13 mouse cellular contexts compared by ENCODE assay signal in the genomic region with DNA sequence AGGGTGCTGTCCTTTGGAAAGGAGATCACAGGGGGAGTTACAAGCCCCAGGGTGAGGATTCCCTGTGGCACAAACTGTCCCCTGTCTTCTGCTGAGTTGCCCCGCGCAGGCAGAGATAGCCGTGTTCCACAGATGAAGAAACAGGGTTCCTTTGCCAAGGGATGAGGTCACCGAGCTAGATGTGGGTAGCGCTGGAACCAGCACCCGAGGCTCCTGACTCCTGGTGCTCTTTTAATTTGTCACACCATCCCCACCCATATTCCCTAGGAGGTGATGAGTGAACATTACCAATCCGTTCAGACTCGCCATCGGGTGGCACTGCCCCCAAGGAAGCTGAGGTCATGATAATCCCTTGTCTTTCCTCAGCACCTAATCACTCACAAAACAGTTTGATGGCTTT. TPM values are rescaled to one million over a fixed set of nuclear protein-coding genes. Genes with fewer than 3 reads are reported as not detected.
DNase-seq lines count a peak whose midpoint lies in the region; ATAC-seq and TF ChIP-seq lines count a peak whose summit lies in the region.
"Had no signal": no experiment of that assay in that cellular context is flagged by ENCODE, and none has a peak within 500 bp of the region (broad histone marks: within the 10 kb centered on the region; RNA-seq: fewer than 3 reads in every experiment).

No protein-coding gene starts in this region.

- WGBS in heart, postnatal 0 days: 40% methylated on average over 9 of the region's 9 CpGs
- WGBS in heart, embryonic 11.5 days (ENCODE audit: insufficient replicate concordance): 65% methylated on average over 9 of the region's 9 CpGs

- H3K4me2 ChIP-seq in heart, postnatal 0 days (ENCODE audit: low read depth, low read length): no peak overlapping the region
- H3K4me2 ChIP-seq in heart, embryonic 11.5 days: no peak overlapping the region; the same call in 1 of the 2 replicates
- H3K4me2 ChIP-seq: heart, embryonic 13.5 days had no signal

- DNase-seq in adrenal gland, postnatal 10 days: peak; percentile 22
- no peak for DNase-seq in adrenal gland, adult 8-10 months
- no peak for DNase-seq in heart, postnatal 0 days (ENCODE audit: low spot score)
- peak; percentile 19 for DNase-seq in 3T3-L1 (ENCODE audit: low read depth, low spot score)
- peak; percentile 35 to 41 for DNase-seq in gastrocnemius, postnatal 36 days
- no peak for DNase-seq in spleen, postnatal 10 days (ENCODE audit: low spot score in 2 of 2)
- DNase-seq: B cell, adult 2 months; cerebellum, adult 18-20 months; kidney, postnatal 10 days had no signal

- H3K4me1 ChIP-seq in heart, postnatal 0 days (ENCODE audit: control insufficient read depth, insufficient read depth): no peaks in the 10 kb centered on the region; the same call in 1 of the 2 replicates
- H3K4me1 ChIP-seq in heart, embryonic 11.5 days (ENCODE audit: control insufficient read depth, insufficient read depth, low read length): no peaks in the 10 kb centered on the region; the same call in 1 of the 2 replicates

- H3K27me3 ChIP-seq in heart, postnatal 0 days (ENCODE audit: control insufficient read depth, insufficient read depth, low read length): 0 out of 2 replicates have a peak, but pooled peaks cover 4% of the 10 kb centered on the region
- peaks cover 9% of the 10 kb centered on the region for H3K27me3 ChIP-seq in heart, embryonic 11.5 days (ENCODE audit: control insufficient read depth, insufficient read depth, low read length)

- H3K9ac ChIP-seq in heart, postnatal 0 days (replicated peaks; ENCODE audit: low read depth, low read length): no peak overlapping the region
- no peak overlapping the region for H3K9ac ChIP-seq in heart, embryonic 11.5 days (ENCODE audit: low read depth, low read length)
- H3K9ac ChIP-seq: heart, embryonic 13.5 days had no signal

- H3K27ac ChIP-seq in heart, postnatal 0 days (ENCODE audit: low read depth): no peak overlapping the region
- no peak overlapping the region for H3K27ac ChIP-seq in heart, embryonic 11.5 days (ENCODE audit: low read depth, low read length)
- H3K27ac ChIP-seq: heart, embryonic 13.5 days had no signal

- no peaks in the 10 kb centered on the region for H3K9me3 ChIP-seq in heart, postnatal 0 days (replicated peaks; ENCODE audit: control insufficient read depth, low read length)
- H3K9me3 ChIP-seq in heart, embryonic 11.5 days (replicated peaks; ENCODE audit: control insufficient read depth, low read length): no peaks in the 10 kb centered on the region
- H3K9me3 ChIP-seq: heart, embryonic 13.5 days had no signal

- H3K4me3 ChIP-seq in heart, postnatal 0 days (ENCODE audit: low read depth, low read length): no peak overlapping the region
- no peak overlapping the region for H3K4me3 ChIP-seq in heart, embryonic 11.5 days (ENCODE audit: low read depth, low read length)
- H3K4me3 ChIP-seq: heart, embryonic 13.5 days had no signal

- peak; percentile 30; the same call in 1 of the 2 replicates for ATAC-seq in heart, postnatal 0 days (ENCODE audit: insufficient read depth, low read depth)
- no peak for ATAC-seq in heart, embryonic 11.5 days (replicated peaks; ENCODE audit: insufficient number of reproducible peaks, low FRiP score, low TSS enrichment)
- no peak for ATAC-seq in frontal cortex, adult (ENCODE audit: low TSS enrichment)
- ATAC-seq: hindbrain, embryonic 16.5 days had no signal

- TF ChIP-seq EP300 in heart, postnatal 0 days (IDR thresholded peaks at IDR 0.05; ENCODE audit: low read depth): no peak

- H3K36me3 ChIP-seq in heart, postnatal 0 days (replicated peaks; ENCODE audit: control insufficient read depth, insufficient read depth, low read length): no peaks in the 10 kb centered on the region
- H3K36me3 ChIP-seq in heart, embryonic 11.5 days (ENCODE audit: control insufficient read depth, insufficient read depth, low read length): no peaks in the 10 kb centered on the region
- H3K36me3 ChIP-seq: heart, embryonic 13.5 days had no signal

- TF ChIP-seq CTCF in heart, postnatal 0 days (IDR thresholded peaks at IDR 0.05; ENCODE audit: low read depth): no peak

- intact Hi-C loops in gastrocnemius, postnatal 36 days (cut with DNase I): loop anchor here (5.0 kb wide), 1 partner anchor 44 kb away; no protein-coding TSS in a partner anchor

RNA-seq across cellular contexts. Expression of gene Dapk2, which starts 5.0 kb away (rescaled TPM):
- 10 to 100 TPM in 1 of 2 experiments, 1 to 10 TPM in 1; 8.3 to 12.4 TPM for total RNA-seq in adrenal gland, postnatal 10 days (2021)
- 1 to 10 TPM; 6.2 to 9.0 (median 8.1) TPM for total RNA-seq in adrenal gland, adult 8-10 months (2022)
- total RNA-seq in heart, postnatal 0 days (2014; rRNA removed; ENCODE audit: low replicate concordance): 2.3 and 3.9 TPM in 2 replicates
- 4.7 and 7.1 TPM in 2 replicates for polyA plus RNA-seq in heart, postnatal 0 days (2015; fragmentation: Nextera tagmentation; extraction: Ambion mirVana)
- 9.8 and 11.2 TPM in 2 replicates for polyA plus RNA-seq in heart, embryonic 11.5 days (2014; fragmentation: Nextera tagmentation; extraction: Ambion mirVana)
- total RNA-seq in gastrocnemius, postnatal 36 days (2021): 10 to 100 TPM; 21.6 to 24.0 TPM

RNA-seq across cellular contexts. Expression of gene Ciao2a, which starts 36.6 kb away (rescaled TPM):
- 10 to 100 TPM; 89.9 to 97.4 TPM for total RNA-seq in adrenal gland, postnatal 10 days (2021)
- total RNA-seq in adrenal gland, adult 8-10 months (2022): 10 to 100 TPM; 63.2 to 79.3 (median 71.1) TPM
- 74.2 and 81.6 TPM in 2 replicates for total RNA-seq in heart, postnatal 0 days (2014; rRNA removed; ENCODE audit: low replicate concordance)
- 154 and 162 TPM in 2 replicates for polyA plus RNA-seq in heart, postnatal 0 days (2015; fragmentation: Nextera tagmentation; extraction: Ambion mirVana)
- polyA plus RNA-seq in heart, embryonic 11.5 days (2014; fragmentation: Nextera tagmentation; extraction: Ambion mirVana): 178 and 181 TPM in 2 replicates
- total RNA-seq in gastrocnemius, postnatal 36 days (2021): 10 to 100 TPM; 39.9 to 43.3 TPM

RNA-seq across cellular contexts. Expression of gene Snx1, which starts 36.6 kb away (rescaled TPM):
- total RNA-seq in adrenal gland, postnatal 10 days (2021): 10 to 100 TPM; 72.3 to 81.3 TPM
- total RNA-seq in adrenal gland, adult 8-10 months (2022): 100 to 1,000 TPM; 116 to 172 (median 143) TPM
- 38.0 and 63.4 TPM in 2 replicates for total RNA-seq in heart, postnatal 0 days (2014; rRNA removed; ENCODE audit: low replicate concordance)
- 44.6 and 47.3 TPM in 2 replicates for polyA plus RNA-seq in heart, postnatal 0 days (2015; fragmentation: Nextera tagmentation; extraction: Ambion mirVana)
- polyA plus RNA-seq in heart, embryonic 11.5 days (2014; fragmentation: Nextera tagmentation; extraction: Ambion mirVana): 71.7 and 73.5 TPM in 2 replicates
- 10 to 100 TPM; 12.6 to 12.7 TPM for total RNA-seq in gastrocnemius, postnatal 36 days (2021)

Comparison
In these comparisons a context has a peak if more than half of its experiments do, and no peak if none do; other contexts are left out.
1. DNase-seq: peak in adrenal gland, postnatal 10 days (single experiment), 3T3-L1 (single experiment) and gastrocnemius, postnatal 36 days (2 of 2); none in adrenal gland, adult 8-10 months (single experiment), heart, postnatal 0 days (single experiment) and spleen, postnatal 10 days (0 of 2).